Mouse (Mus musculus) MEL (cell line): ENCODE measurements around the gene Acat3. TPM values are rescaled to one million over a fixed set of nuclear protein-coding genes. Genes with fewer than 3 reads are reported as not detected.

Experiments
- DNase-seq: peaks from one replicate; pipeline ENCODE4 v3.0.0; 2011; ENCODE audit warnings: low read depth, low spot score
- H3K27ac ChIP-seq: 2 replicates; pipeline ENCODE4 v1.5.1; 2012; ENCODE audit warnings: low read depth, mild to moderate bottlenecking, control low read depth, low read length, moderate library complexity; ENCODE audit not compliant: control insufficient read depth
- H3K27me3 ChIP-seq, 2 experiments: fragments of 150-350 bp in 1 of 2; sonication (generic) in 1 of 2; 2 replicates each; pipeline ENCODE4 v1.6.1; 2012; ENCODE audit warnings: low read length in 2 of 2, mild to moderate bottlenecking in 2 of 2, improper control_type of control experiment in 1 of 2, moderate library complexity in 1 of 2; ENCODE audit not compliant: insufficient read depth in 2 of 2, control insufficient read depth in 1 of 2
- H3K36me3 ChIP-seq, 2 experiments: 2 replicates each; pipeline ENCODE4 v1.6.1; 2012 to 2014; ENCODE audit warnings: low read length in 2 of 2, improper control_type of control experiment in 1 of 2, inconsistent platforms in 1 of 2, mild to moderate bottlenecking in 1 of 2; ENCODE audit not compliant: insufficient read depth in 2 of 2, control insufficient read depth in 1 of 2
- H3K4me1 ChIP-seq, 2 experiments: fragments of 150-350 bp in 1 of 2; sonication (generic) in 1 of 2; 2 replicates each; pipeline ENCODE4 v1.6.1; 2012; ENCODE audit warnings: low read length in 2 of 2, improper control_type of control experiment in 1 of 2, mild to moderate bottlenecking in 1 of 2; ENCODE audit not compliant: insufficient read depth in 2 of 2, control insufficient read depth in 1 of 2
- H3K4me3 ChIP-seq, 2 experiments: fragments of 150-350 bp in 1 of 2; sonication (generic) in 1 of 2; 2 replicates each; pipeline ENCODE4 v1.5.1; 2012; ENCODE audit warnings: low read depth in 2 of 2, low read length in 2 of 2, mild to moderate bottlenecking in 2 of 2, moderate library complexity in 2 of 2, control low read depth in 1 of 2, improper control_type of control experiment in 1 of 2; ENCODE audit not compliant: control insufficient read depth in 1 of 2, insufficient read depth in 1 of 2
- H3K79me2 ChIP-seq: 2 replicates; pipeline ENCODE4 v1.6.1; 2012; ENCODE audit warnings: mild to moderate bottlenecking, low read length, moderate library complexity; ENCODE audit not compliant: control insufficient read depth, poor library complexity, insufficient read depth
- H3K9ac ChIP-seq: 2 replicates; pipeline ENCODE4 v1.6.1; 2012; ENCODE audit warnings: low read depth, mild to moderate bottlenecking, control low read depth, low read length, moderate library complexity; ENCODE audit not compliant: control insufficient read depth, poor library complexity, severe bottlenecking
- H3K9me3 ChIP-seq: fragments of 150-350 bp; sonication (generic); replicated peaks from 2 replicates; pipeline ENCODE4 v1.6.1; 2012; ENCODE audit warnings: mild to moderate bottlenecking, low read length, improper control_type of control experiment, moderate library complexity; ENCODE audit not compliant: insufficient read depth
- BHLHE40 ChIP-seq: IDR thresholded peaks from 2 replicates; pipeline ENCODE4 v1.6.1; 2012; ENCODE audit warnings: low read depth, mild to moderate bottlenecking, inconsistent platforms, low read length, improper control_type of control experiment, borderline replicate concordance
- CHD2 ChIP-seq: IDR thresholded peaks from 2 replicates; pipeline ENCODE4 v1.6.1; 2011; ENCODE audit warnings: low read length, improper control_type of control experiment
- CTCF ChIP-seq, 3 experiments: IDR thresholded peaks in 2 of 3; conservative IDR thresholded peaks in 1 of 3; 2 replicates each; pipeline ENCODE4 v1.5.1; 2011 to 2012; ENCODE audit warnings: low read length in 3 of 3, low read depth in 2 of 3, mild to moderate bottlenecking in 2 of 3, improper control_type of control experiment in 1 of 3, inconsistent platforms in 1 of 3, mixed read lengths in 1 of 3, moderate library complexity in 1 of 3; ENCODE audit not compliant: control insufficient read depth in 1 of 3, insufficient read depth in 1 of 3, poor library complexity in 1 of 3, severe bottlenecking in 1 of 3
- E2F4 ChIP-seq: IDR thresholded peaks from 2 replicates; pipeline ENCODE4 v1.6.1; 2011; ENCODE audit warnings: low read depth, low read length, improper control_type of control experiment, borderline replicate concordance
- GATA1 ChIP-seq: IDR thresholded peaks from 2 replicates; pipeline ENCODE4 v1.6.1; 2011; ENCODE audit warnings: low read depth, low read length, improper control_type of control experiment
- KAT2A ChIP-seq: conservative IDR thresholded peaks from 2 replicates; pipeline ENCODE4 v1.6.1; 2012; ENCODE audit warnings: low read depth, low read length, improper control_type of control experiment, inconsistent platforms
- MAFK ChIP-seq: IDR thresholded peaks from 2 replicates; pipeline ENCODE4 v1.6.1; 2011; ENCODE audit warnings: low read depth, mild to moderate bottlenecking, low read length, improper control_type of control experiment, borderline replicate concordance
- MAX ChIP-seq: IDR thresholded peaks from 2 replicates; pipeline ENCODE4 v1.6.1; 2011; ENCODE audit warnings: low read length, improper control_type of control experiment
- MAZ ChIP-seq: IDR thresholded peaks from 2 replicates; pipeline ENCODE4 v1.6.1; 2012; ENCODE audit warnings: low read depth, mild to moderate bottlenecking, inconsistent platforms, low read length, improper control_type of control experiment
- MXI1 ChIP-seq: IDR thresholded peaks from 2 replicates; pipeline ENCODE4 v1.6.1; 2011; ENCODE audit warnings: mild to moderate bottlenecking, low read depth, low read length, improper control_type of control experiment
- MYB ChIP-seq: IDR thresholded peaks from 2 replicates; pipeline ENCODE4 v1.6.1; 2011; ENCODE audit warnings: mild to moderate bottlenecking, low read depth, low read length, improper control_type of control experiment
- MYC ChIP-seq: IDR thresholded peaks from 2 replicates; pipeline ENCODE4 v1.6.1; 2011; ENCODE audit warnings: low read depth, mild to moderate bottlenecking, low read length, improper control_type of control experiment, moderate library complexity
- NELFE ChIP-seq: IDR thresholded peaks from 2 replicates; pipeline ENCODE4 v1.6.1; 2011; ENCODE audit warnings: low read depth, low read length, improper control_type of control experiment
- NRF1 ChIP-seq: IDR thresholded peaks from 2 replicates; pipeline ENCODE4 v1.6.1; 2014; ENCODE audit warnings: low read depth, mild to moderate bottlenecking, inconsistent platforms, low read length, improper control_type of control experiment, moderate library complexity; ENCODE audit not compliant: poor library complexity, insufficient read depth, severe bottlenecking
- POLR2AphosphoS2 ChIP-seq: IDR thresholded peaks from 2 replicates; pipeline ENCODE4 v1.6.1; 2011; ENCODE audit warnings: low read length, improper control_type of control experiment
- POLR2AphosphoS5 ChIP-seq: IDR thresholded peaks from 2 replicates; pipeline ENCODE4 v1.6.1; 2012; ENCODE audit warnings: low read depth, borderline replicate concordance, mild to moderate bottlenecking, inconsistent platforms, low read length, moderate library complexity, mixed read lengths
- RAD21 ChIP-seq: IDR thresholded peaks from 2 replicates; pipeline ENCODE4 v1.6.1; 2011; ENCODE audit warnings: mild to moderate bottlenecking, low read depth, low read length, improper control_type of control experiment
- SIN3A ChIP-seq: IDR thresholded peaks from 2 replicates; pipeline ENCODE4 v1.6.1; 2012; ENCODE audit warnings: low read length, improper control_type of control experiment, inconsistent platforms
- SMC3 ChIP-seq: IDR thresholded peaks from 2 replicates; pipeline ENCODE4 v1.6.1; 2011; ENCODE audit warnings: low read depth, low read length, improper control_type of control experiment
- TBP ChIP-seq: IDR thresholded peaks from 2 replicates; pipeline ENCODE4 v1.8.0; 2011; ENCODE audit warnings: low read depth, low read length, improper control_type of control experiment
- TCF12 ChIP-seq: IDR thresholded peaks from 2 replicates; pipeline ENCODE4 v1.6.1; 2014; ENCODE audit warnings: low read depth, mild to moderate bottlenecking, inconsistent platforms, low read length, improper control_type of control experiment, moderate library complexity
- ZC3H11A ChIP-seq: IDR thresholded peaks from 2 replicates; pipeline ENCODE4 v1.6.1; 2012; ENCODE audit warnings: low read depth, mild to moderate bottlenecking, inconsistent platforms, low read length, improper control_type of control experiment
- ZKSCAN1 ChIP-seq: IDR thresholded peaks from 2 replicates; pipeline ENCODE4 v1.6.1; 2012; ENCODE audit warnings: low read depth, mild to moderate bottlenecking, inconsistent platforms, low read length, improper control_type of control experiment, moderate library complexity
- ZMIZ1 ChIP-seq: IDR thresholded peaks from 2 replicates; pipeline ENCODE4 v1.6.1; 2012; ENCODE audit warnings: low read depth, mild to moderate bottlenecking, inconsistent platforms, low read length, improper control_type of control experiment, moderate library complexity
- ZNF384 ChIP-seq: IDR thresholded peaks from 2 replicates; pipeline ENCODE4 v1.6.1; 2012; ENCODE audit warnings: low read depth, mild to moderate bottlenecking, inconsistent platforms, low read length, improper control_type of control experiment
- polyA plus RNA-seq, 2 experiments: library from polyadenylated mRNA; stranded (reverse) in 1 of 2; unstranded in 1 of 2; fragments of >175 nt in 1 of 2; fragments of >200 nt in 1 of 2; gene quantifications; 2 replicates each; pipeline versions ENCODE4 v1.2.1 to v1.2.4; 2012; ENCODE audit warnings: low replicate concordance in 2 of 2, low read depth in 1 of 2; ENCODE audit not compliant: insufficient read length in 2 of 2, insufficient read depth in 1 of 2, missing spikeins in 1 of 2
- total RNA-seq: library from RNA; depleted of rRNA; stranded (reverse); fragments of 300-350 nt; gene quantifications from 2 replicates; pipeline ENCODE4 v1.2.3, GENCODE M21; 2012

The Acat3 gene
- total and polyA plus RNA-seq, 3 experiments, result 1.0 to 14.6 TPM; not detected in 1

GRCm38 (mm10) chr17:12967173-12967572 lies 26.8 kb upstream of the Acat3 start:
- Histone ChIP-seq H3K27ac (no peak overlapping the region), H3K27me3 (no peaks in the 10 kb centered on the region), H3K4me1 (no peaks in the 10 kb centered on the region; a peak in 1 of 4 replicates), H3K9me3 (no peaks in the 10 kb centered on the region), H3K9ac (no peak overlapping the region), H3K4me3 (no peak overlapping the region), H3K36me3 (peaks cover 0 to 28% of the 10 kb centered on the region in 2 experiments; a peak in 3 of 4 replicates), H3K79me2 (no peaks in the 10 kb centered on the region; the same call in 1 of the 2 replicates)
- no peak for TF ChIP-seq MXI1
- TF ChIP-seq ZNF384, result peak; percentile 77
- DNase-seq, result no peak

- H3K27me3 ChIP-seq, result no peaks in the 10 kb centered on the region
- no peak overlapping the region for H3K4me3 ChIP-seq
- no peaks in the 10 kb centered on the region for H3K9me3 ChIP-seq
- DNase-seq, result no peak
- peaks cover 0 to 11% of the 10 kb centered on the region in 2 experiments; a peak in 2 of 4 replicates for H3K4me1 ChIP-seq
- H3K9ac ChIP-seq, result no peak overlapping the region
- no peak overlapping the region for H3K27ac ChIP-seq
- H3K36me3 ChIP-seq, result peaks cover 5 to 6% of the 10 kb centered on the region in 2 experiments
- no peaks in the 10 kb centered on the region; the same call in 1 of the 2 replicates for H3K79me2 ChIP-seq
- TF ChIP-seq POLR2AphosphoS5 (no peak), TBP (no peak), SMC3 (no peak), ZNF384 (no peak), MYB (no peak), CTCF (IDR thresholded peaks at IDR 0.05 in 2 of 3, conservative IDR thresholded peaks at IDR 0.05 in 1 of 3; ENCODE audit: control insufficient read depth in 1 of 3, insufficient read depth in 1 of 3, low read depth in 2 of 3, low read length in 3 of 3, poor library complexity in 1 of 3, severe bottlenecking in 1 of 3) (no peak), MAX (no peak), KAT2A (no peak), NRF1 (no peak), BHLHE40 (no peak)
- TF ChIP-seq, all 39 proteins: peak for 0
Observed at GRCm38 (mm10) chr17:12963476-12963875, 23.1 kb upstream of the Acat3 start.

- H3K9ac ChIP-seq, result peak within 1 kb of the TSS; percentile 71
- no peaks in the 10 kb centered on the region for H3K9me3 ChIP-seq
- H3K27me3 ChIP-seq, result no peaks in the 10 kb centered on the region
- peaks cover 0 to 11% of the 10 kb centered on the region in 2 experiments; a peak in 2 of 4 replicates for H3K4me1 ChIP-seq
- DNase-seq, result peak; percentile 96
- peak within 1 kb of the TSS; percentile 72 to 85 for H3K4me3 ChIP-seq
- peaks cover 2 to 6% of the 10 kb centered on the region in 2 experiments; a peak in 2 of 4 replicates for H3K36me3 ChIP-seq
- H3K27ac ChIP-seq, result peak within 1 kb of the TSS; percentile 43
- H3K79me2 ChIP-seq, result no peaks in the 10 kb centered on the region; the same call in 1 of the 2 replicates
- TF ChIP-seq GATA1 (peak; percentile 40; the same call in 1 of the 2 replicates), MXI1 (peak; percentile 70), NELFE (peak; percentile 85), ZKSCAN1 (no peak), SIN3A (peak; percentile 89), ZMIZ1 (peak; percentile 96), TCF12 (0 out of 2 replicates have a peak, but pooled peaks have one; percentile 37), POLR2AphosphoS2 (peak; percentile 95), POLR2AphosphoS5 (peak; percentile 41; the same call in 1 of the 2 replicates), CTCF (IDR thresholded peaks at IDR 0.05 in 2 of 3, conservative IDR thresholded peaks at IDR 0.05 in 1 of 3; ENCODE audit: control insufficient read depth in 1 of 3, insufficient read depth in 1 of 3, low read depth in 2 of 3, low read length in 3 of 3, poor library complexity in 1 of 3, severe bottlenecking in 1 of 3) (no peak), NRF1 (peak; percentile 98), MYC (no peak), RAD21 (no peak), CHD2 (no peak), E2F4 (no peak), MAFK (no peak), ZC3H11A (no peak), MAZ (peak; percentile 41; the same call in 1 of the 2 replicates)
Observed at GRCm38 (mm10) chr17:12960331-12960873, 20.0 kb upstream of the Acat3 start, which contains the start of gene Acat2. Gene Acat2 (minus strand): TSS chr17:12960747.
